Mouse (Mus musculus) yolk sac, embryonic 10.5 days (tissue): ENCODE results near the gene B430306N03Rik.
A peak's percentile ranks its signal among the peaks of the same experiment; 100 is the strongest.
"Not testable (repeated sequence)": the region's sequence is repeated elsewhere in the genome, so short reads cannot be mapped to it uniquely, and the experiment has no call there.

ENCODE experiments used
- DNase-seq: peaks from one replicate; pipeline ENCODE4 v3.0.0-alpha.2; 2017; ENCODE audit warnings: low spot score

B430306N03Rik gene

GRCm38 (mm10) chr17:48312124-48312523 is 3.8 kb upstream of the B430306N03Rik start:
- no peak for DNase-seq

- no peak for DNase-seq
These were observed 2.7 kb downstream of the B430306N03Rik start for GRCm38 (mm10) chr17:48318686-48319085.

DNA sequence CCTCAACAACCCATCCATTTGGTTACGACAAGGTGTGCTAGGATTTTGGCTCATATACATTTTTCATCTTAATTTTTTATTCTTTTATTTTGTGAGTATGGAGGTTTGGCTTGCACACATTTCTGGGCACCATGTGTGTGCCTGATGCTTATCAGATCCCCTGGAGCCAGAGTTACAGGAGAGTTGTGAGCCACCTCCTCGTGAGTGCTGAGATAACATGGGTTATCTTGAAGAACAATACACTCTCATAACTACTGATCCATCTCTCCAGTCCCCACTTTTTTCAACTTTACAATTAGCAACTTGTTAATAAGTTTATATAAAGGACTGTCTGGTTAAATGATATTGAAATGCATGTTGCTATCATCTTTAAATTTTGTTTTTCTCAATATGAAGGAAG is 5.3 kb downstream of the B430306N03Rik start:
- no peak for DNase-seq

- no peak for DNase-seq
These were observed 7.3 kb downstream of the B430306N03Rik start for GRCm38 (mm10) chr17:48323236-48323635.

- DNase-seq = no peak
These were observed 8.3 kb downstream of the B430306N03Rik start for GRCm38 (mm10) chr17:48324258-48324657.

GRCm38 (mm10) chr17:48325093-48325492 is 9.2 kb downstream of the B430306N03Rik start:
- no peak for DNase-seq

- DNase-seq = no peak
These were observed 9.7 kb downstream of the B430306N03Rik start for GRCm38 (mm10) chr17:48325638-48326037.

- DNase-seq = no peak
These were observed 10.7 kb downstream of the B430306N03Rik start for GRCm38 (mm10) chr17:48326656-48327055.

- no peak for DNase-seq
These were observed 16.6 kb downstream of the B430306N03Rik start for GRCm38 (mm10) chr17:48332524-48332923.

- no peak for DNase-seq
These were observed 18.2 kb downstream of the B430306N03Rik start for GRCm38 (mm10) chr17:48334186-48334585.

- DNase-seq = peak; percentile 53
These were observed 20.9 kb downstream of the B430306N03Rik start for GRCm38 (mm10) chr17:48336857-48337256.

- no peak for DNase-seq
These were observed 24.3 kb downstream of the B430306N03Rik start for GRCm38 (mm10) chr17:48340267-48340666.

DNA sequence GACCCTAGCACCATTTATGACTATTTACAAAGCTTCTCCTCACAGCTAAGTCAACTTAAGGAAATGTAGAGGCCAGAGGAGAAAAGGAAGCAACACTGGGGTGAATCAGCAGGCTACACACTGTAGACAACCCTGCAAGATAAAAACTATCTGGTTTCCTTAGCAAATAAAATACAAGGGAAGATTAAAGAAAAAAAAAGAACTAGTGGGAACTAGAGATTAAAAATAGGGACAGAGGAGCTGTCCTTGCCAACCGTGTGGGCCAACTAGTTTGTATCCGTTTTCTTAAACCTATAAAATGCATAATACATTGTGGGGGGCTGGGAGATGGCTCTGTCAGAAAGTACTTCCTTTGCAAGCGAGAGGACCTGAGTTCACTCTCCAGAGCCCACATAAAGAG is 26.0 kb downstream of the B430306N03Rik start:
- no peak for DNase-seq

DNA sequence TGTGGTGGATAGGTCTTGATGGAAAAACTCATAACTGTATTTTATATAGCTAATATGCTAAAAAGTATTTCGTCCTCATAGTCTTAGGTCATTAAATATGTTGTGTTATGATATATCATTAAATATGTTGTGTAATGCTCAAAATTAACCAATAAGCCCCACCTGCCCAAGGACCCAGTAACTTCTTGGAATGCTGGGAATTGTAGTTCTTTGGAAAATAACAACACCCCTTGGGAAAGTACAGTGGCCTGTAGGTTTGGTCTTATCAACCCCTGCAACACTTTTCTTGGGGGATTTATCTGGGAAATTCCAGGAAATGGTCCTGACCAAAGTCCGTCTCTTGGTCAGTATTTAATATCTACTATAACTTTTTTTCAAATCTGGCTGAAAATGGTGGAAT is 27.1 kb downstream of the B430306N03Rik start:
- DNase-seq = no peak

DNA sequence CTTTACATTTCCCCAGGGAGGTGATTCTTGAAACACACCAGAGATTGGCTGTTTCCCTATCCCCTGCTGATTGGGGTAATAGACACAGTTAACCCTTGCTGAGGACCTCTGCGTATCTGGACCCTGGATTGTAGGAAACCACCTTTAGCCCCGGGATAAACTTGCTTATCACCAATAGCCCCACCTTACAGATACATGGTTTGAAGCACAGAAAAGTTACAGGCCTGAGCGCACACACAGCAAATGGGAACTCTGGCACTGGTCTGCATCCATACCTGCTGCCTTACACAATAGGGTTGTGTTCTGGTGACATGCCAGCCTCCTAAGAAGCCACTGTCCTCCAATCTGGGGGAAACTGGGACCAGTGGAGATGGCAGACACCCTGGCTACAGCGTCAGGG is 29.9 kb downstream of the B430306N03Rik start:
- no peak for DNase-seq

DNA sequence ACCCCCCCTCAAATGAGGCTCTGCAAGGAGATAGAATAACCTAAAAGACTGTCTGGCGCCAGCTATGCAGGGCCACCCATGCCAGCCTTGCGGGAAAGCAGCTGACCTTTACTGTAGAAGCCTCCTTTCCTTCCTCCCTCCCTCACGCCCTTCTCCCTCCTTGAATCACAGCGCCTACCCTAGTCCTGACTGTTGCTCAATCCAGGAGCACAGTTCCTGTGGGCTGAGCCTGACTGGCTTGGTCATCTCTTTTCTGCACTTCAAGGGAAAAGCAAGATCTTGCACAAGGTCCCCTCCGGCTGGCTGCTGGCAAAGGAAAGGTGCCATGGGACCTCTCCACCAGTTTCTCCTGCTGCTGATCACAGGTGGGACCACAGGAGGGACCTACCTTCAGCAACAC is 30.3 kb downstream of the B430306N03Rik start, which contains the start of gene Trem2:
Gene Trem2 (plus strand): TSS at position 171 of the 400 bp plus-strand sequence.
- DNase-seq = no peak

DNA sequence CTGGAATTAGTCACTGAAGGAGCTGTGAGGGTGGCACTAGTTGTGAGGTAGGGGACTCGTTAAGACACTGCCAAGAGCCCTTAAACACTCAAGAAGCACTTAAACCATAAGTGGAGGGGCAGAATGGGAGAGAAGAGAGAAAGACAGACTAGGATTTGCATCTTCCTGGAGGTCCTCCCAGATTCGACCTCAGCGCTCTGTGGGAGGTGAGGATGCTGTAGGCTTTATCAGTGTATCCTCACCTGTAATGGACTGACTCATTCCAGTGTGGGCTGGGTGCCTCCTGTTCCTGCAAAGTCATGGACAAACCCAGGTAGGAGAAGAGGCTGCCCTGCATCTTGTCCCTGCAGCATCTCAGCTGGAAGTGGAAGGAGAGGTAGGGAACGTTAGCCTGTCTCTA is 30.9 kb downstream of the B430306N03Rik start:
- no peak for DNase-seq

GRCm38 (mm10) chr17:48347287-48347686 is 31.3 kb downstream of the B430306N03Rik start:
- DNase-seq = no peak

GRCm38 (mm10) chr17:48350681-48351193 is 34.8 kb downstream of the B430306N03Rik start:
- DNase-seq = no peak

DNA sequence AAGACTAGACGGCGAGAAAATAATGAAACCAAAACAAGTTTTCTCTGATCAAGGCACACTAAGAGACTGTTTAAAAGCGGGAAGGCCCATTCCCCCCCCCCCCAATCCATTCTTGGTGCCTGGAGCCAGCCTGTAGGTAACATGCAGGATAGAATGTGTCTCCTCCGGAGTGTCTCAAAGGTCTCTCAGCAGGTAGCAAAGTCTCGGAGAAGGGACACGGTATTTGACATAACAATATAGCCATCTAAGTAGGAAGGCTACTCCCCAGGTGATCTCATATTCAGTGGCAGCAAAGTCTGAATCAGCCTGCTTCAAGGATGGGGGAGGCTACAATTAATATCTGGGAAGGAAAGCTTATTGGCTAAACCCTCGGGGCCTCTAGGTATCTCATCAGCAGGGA is 37.0 kb downstream of the B430306N03Rik start:
- DNase-seq = not testable (repeated sequence)

DNA sequence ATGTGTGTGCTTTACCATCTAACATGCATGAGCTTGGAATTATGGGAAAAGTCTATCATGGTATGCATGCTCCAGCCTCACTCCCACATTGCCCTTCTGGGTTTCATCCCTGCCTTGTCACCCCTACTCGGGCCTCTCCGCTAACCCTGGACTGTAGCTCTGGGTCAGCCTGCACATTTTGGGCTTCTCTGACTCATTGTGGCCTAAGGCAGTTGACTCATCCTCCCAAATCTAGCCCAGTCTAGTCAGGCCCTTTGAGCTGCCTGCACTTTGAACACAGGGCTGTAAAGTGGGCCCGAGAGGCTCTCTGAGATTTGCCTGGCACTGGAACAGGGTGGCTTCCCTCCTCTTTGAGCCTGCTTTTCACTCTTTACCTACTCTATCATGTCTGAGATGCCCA is 39.9 kb downstream of the B430306N03Rik start:
- DNase-seq = no peak

- DNase-seq = no peak
These were observed 42.0 kb downstream of the B430306N03Rik start for GRCm38 (mm10) chr17:48357892-48358291.

DNA sequence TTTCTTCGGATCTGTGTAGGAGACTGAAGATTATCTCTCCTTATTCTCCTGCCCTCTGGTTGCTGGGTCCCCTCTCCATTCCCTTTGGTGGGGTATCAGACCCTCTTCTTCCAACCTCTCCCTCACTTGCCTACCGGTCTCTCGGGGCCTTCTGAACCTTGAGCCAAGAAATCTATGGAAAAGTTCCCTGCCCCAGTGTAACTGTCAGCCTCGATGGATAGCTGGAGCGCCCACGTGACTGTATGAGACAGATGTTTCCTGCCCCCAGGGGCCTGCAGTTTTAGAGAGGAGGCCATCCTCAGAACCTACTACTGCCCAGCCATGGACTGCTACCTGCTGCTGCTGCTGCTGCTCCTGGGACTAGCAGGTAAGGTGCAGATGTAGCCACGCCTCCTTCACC is 43.7 kb downstream of the B430306N03Rik start, which contains the start of gene Treml1:
Gene Treml1 (plus strand): TSS at position 301 of the 400 bp plus-strand sequence.
- DNase-seq = no peak

- no peak for DNase-seq
These were observed 44.5 kb downstream of the B430306N03Rik start for GRCm38 (mm10) chr17:48360462-48360861.
